32 mouse cellular contexts compared by ENCODE assay signal in genomic region chr1:194437301-194437700, GRCm38 (mm10).
DNase-seq lines count a peak whose midpoint lies in the region; ATAC-seq and TF ChIP-seq lines count a peak whose summit lies in the region.
"Had no signal": no experiment of that assay in that cellular context is flagged by ENCODE, and none has a peak within 500 bp of the region (broad histone marks: within the 10 kb centered on the region; RNA-seq: fewer than 3 reads in every experiment).

No protein-coding gene starts in this region.

- no peak for TF ChIP-seq POLR2A in CH12.LX (IDR thresholded peaks at IDR 0.05; ENCODE audit: low read depth, low read length)

- no peak overlapping the region for H3K4me3 ChIP-seq in forebrain, embryonic 15.5 days
- H3K4me3 ChIP-seq in forebrain, embryonic 10.5 days = no peak overlapping the region
- H3K4me3 ChIP-seq in CH12.LX (replicated peaks in 1 of 3; ENCODE audit: low read depth in 2 of 3, low read length in 2 of 3, poor library complexity in 1 of 3) = no peak overlapping the region
- no peak overlapping the region for H3K4me3 ChIP-seq in liver, embryonic 15.5 days (replicated peaks)
- H3K4me3 ChIP-seq: embryonic facial prominence, embryonic 10.5 days; embryonic facial prominence, embryonic 15.5 days; forebrain, embryonic 13.5 days; heart, embryonic 10.5 days; heart, embryonic 15.5 days; hindbrain, embryonic 12.5 days; intestine, embryonic 15.5 days; limb, embryonic 12.5 days; midbrain, embryonic 13.5 days; neural tube, embryonic 13.5 days had no signal

- TF ChIP-seq RAD21 in CH12.LX (IDR thresholded peaks at IDR 0.05; ENCODE audit: low read depth, low read length) = no peak

- H3K36me3 ChIP-seq in forebrain, embryonic 15.5 days = no peaks in the 10 kb centered on the region
- H3K36me3 ChIP-seq in forebrain, embryonic 10.5 days (replicated peaks) = no peaks in the 10 kb centered on the region
- H3K36me3 ChIP-seq in CH12.LX (replicated peaks in 1 of 2; ENCODE audit: control insufficient read depth in 1 of 2, insufficient read depth in 1 of 2, low read length in 1 of 2) = no peaks in the 10 kb centered on the region
- H3K36me3 ChIP-seq in liver, embryonic 15.5 days (replicated peaks) = no peaks in the 10 kb centered on the region
- H3K36me3 ChIP-seq: embryonic facial prominence, embryonic 10.5 days; embryonic facial prominence, embryonic 15.5 days; G1E; heart, embryonic 10.5 days; heart, embryonic 15.5 days; hindbrain, embryonic 12.5 days; intestine, embryonic 15.5 days; limb, embryonic 12.5 days; midbrain, embryonic 13.5 days; neural tube, embryonic 13.5 days had no signal

- in situ Hi-C loops in CH12.LX (cut with MboI; ENCODE audit: low pct_ligation_motif_present, low pct_unique_long_range_greater_than_20kb, low sequenced_read_pairs) = no loop called here

- H3K9me3 ChIP-seq in forebrain, embryonic 15.5 days = no peaks in the 10 kb centered on the region
- H3K9me3 ChIP-seq in forebrain, embryonic 10.5 days = no peaks in the 10 kb centered on the region
- no peaks in the 10 kb centered on the region for H3K9me3 ChIP-seq in CH12.LX (replicated peaks; ENCODE audit: low read length)
- H3K9me3 ChIP-seq in liver, embryonic 15.5 days (replicated peaks) = no peaks in the 10 kb centered on the region
- H3K9me3 ChIP-seq: embryonic facial prominence, embryonic 10.5 days; embryonic facial prominence, embryonic 15.5 days; forebrain, embryonic 13.5 days; G1E; heart, embryonic 10.5 days; heart, embryonic 15.5 days; hindbrain, embryonic 12.5 days; intestine, embryonic 15.5 days; limb, embryonic 12.5 days; midbrain, embryonic 13.5 days; neural tube, embryonic 13.5 days had no signal

- no peaks in the 10 kb centered on the region for H3K79me2 ChIP-seq in CH12.LX (replicated peaks; ENCODE audit: control insufficient read depth, extremely low read depth, insufficient read depth, poor library complexity, severe bottlenecking)

- no peak for ATAC-seq in forebrain, embryonic 15.5 days (replicated peaks)
- peak; percentile 44; the same call in 1 of the 2 replicates for ATAC-seq in liver, embryonic 15.5 days (ENCODE audit: insufficient read depth)
- ATAC-seq: forebrain, embryonic 13.5 days; hindbrain, postnatal 0 days; intestine, embryonic 15.5 days; midbrain, embryonic 13.5 days had no signal

- peaks cover 4% of the 10 kb centered on the region for H3K4me1 ChIP-seq in forebrain, embryonic 15.5 days
- 0 out of 2 replicates have a peak, but pooled peaks cover 4% of the 10 kb centered on the region for H3K4me1 ChIP-seq in forebrain, embryonic 10.5 days
- H3K4me1 ChIP-seq in CH12.LX (ENCODE audit: control insufficient read depth in 1 of 2, insufficient read depth in 2 of 2) = peaks cover 0 to 10% of the 10 kb centered on the region in 2 experiments; a peak in 2 of 4 replicates
- no peaks in the 10 kb centered on the region for H3K4me1 ChIP-seq in liver, embryonic 15.5 days (replicated peaks)
- H3K4me1 ChIP-seq: embryonic facial prominence, embryonic 15.5 days; heart, embryonic 10.5 days; heart, embryonic 15.5 days; hindbrain, embryonic 12.5 days; intestine, embryonic 15.5 days; limb, embryonic 12.5 days; midbrain, embryonic 13.5 days had no signal

- no peak for TF ChIP-seq CTCF in CH12.LX (conservative IDR thresholded peaks at IDR 0.05 in 1 of 2, IDR thresholded peaks at IDR 0.05 in 1 of 2; ENCODE audit: low read depth in 2 of 2, low read length in 2 of 2)

- no peak overlapping the region for H3K9ac ChIP-seq in forebrain, embryonic 15.5 days (replicated peaks)
- H3K9ac ChIP-seq in CH12.LX (ENCODE audit: insufficient read depth, low read depth) = no peak overlapping the region
- no peak overlapping the region for H3K9ac ChIP-seq in liver, embryonic 15.5 days
- H3K9ac ChIP-seq: embryonic facial prominence, embryonic 15.5 days; forebrain, embryonic 13.5 days; heart, embryonic 15.5 days; hindbrain, embryonic 12.5 days; intestine, embryonic 15.5 days; limb, embryonic 12.5 days; midbrain, embryonic 13.5 days; neural tube, embryonic 13.5 days had no signal

- TF ChIP-seq EP300 in CH12.LX (IDR thresholded peaks at IDR 0.05; ENCODE audit: low read length) = no peak

- H3K27me3 ChIP-seq in forebrain, embryonic 15.5 days = no peaks in the 10 kb centered on the region
- no peaks in the 10 kb centered on the region for H3K27me3 ChIP-seq in forebrain, embryonic 10.5 days (ENCODE audit: poor library complexity, severe bottlenecking)
- H3K27me3 ChIP-seq in CH12.LX (replicated peaks) = no peaks in the 10 kb centered on the region
- no peaks in the 10 kb centered on the region for H3K27me3 ChIP-seq in liver, embryonic 15.5 days
- H3K27me3 ChIP-seq: embryonic facial prominence, embryonic 15.5 days; forebrain, embryonic 13.5 days; heart, embryonic 15.5 days; hindbrain, embryonic 12.5 days; intestine, embryonic 15.5 days; limb, embryonic 12.5 days; midbrain, embryonic 13.5 days; neural tube, embryonic 13.5 days had no signal

- DNase-seq in forebrain, embryonic 10.5 days (ENCODE audit: extremely low spot score, low spot score) = no peak
- DNase-seq in CH12.LX (ENCODE audit: extremely low read depth) = peak; percentile 11
- DNase-seq in kidney, postnatal 10 days = peak; percentile 21
- no peak for DNase-seq in frontal cortex, postnatal 14 days (ENCODE audit: low spot score in 2 of 2)
- DNase-seq in left cerebral cortex, adult 9 months (ENCODE audit: low spot score in 2 of 2) = no peak
- DNase-seq in adrenal gland, adult 8-10 months = no peak
- DNase-seq: adrenal gland, postnatal 14 days; cerebellum, adult 18-20 months; cerebellum, postnatal 10 days; gastrocnemius, postnatal 25 days; heart, adult 11 months; lung, adult 18-20 months; lung, postnatal 10 days; right cerebral cortex, postnatal 4 days; thymus, adult 2 months; thymus, postnatal 36 days had no signal

- WGBS in forebrain, embryonic 15.5 days = 77% methylated on average over 5 of the region's 5 CpGs
- 77% methylated on average over 5 of the region's 5 CpGs for WGBS in forebrain, embryonic 10.5 days
- WGBS in liver, embryonic 15.5 days (ENCODE audit: insufficient replicate concordance) = 35% methylated on average over 5 of the region's 5 CpGs

- H3K27ac ChIP-seq in forebrain, embryonic 15.5 days (replicated peaks) = 0 out of 2 replicates have a peak overlapping the region, but pooled peaks have one; percentile 4
- no peak overlapping the region for H3K27ac ChIP-seq in forebrain, embryonic 10.5 days
- H3K27ac ChIP-seq in CH12.LX (ENCODE audit: insufficient read depth, low read depth) = no peak overlapping the region
- no peak overlapping the region for H3K27ac ChIP-seq in liver, embryonic 15.5 days (replicated peaks)
- H3K27ac ChIP-seq: embryonic facial prominence, embryonic 10.5 days; embryonic facial prominence, embryonic 15.5 days; forebrain, embryonic 13.5 days; heart, embryonic 10.5 days; heart, embryonic 15.5 days; hindbrain, embryonic 12.5 days; hindbrain, postnatal 0 days; intestine, embryonic 15.5 days; limb, embryonic 12.5 days; macrophage; midbrain, embryonic 13.5 days; neural tube, embryonic 13.5 days; stomach, postnatal 0 days had no signal

- no peak overlapping the region for H3K4me2 ChIP-seq in forebrain, embryonic 15.5 days (replicated peaks)
- no peak overlapping the region for H3K4me2 ChIP-seq in CH12.LX (ENCODE audit: insufficient read depth, low read depth, poor library complexity, severe bottlenecking)
- H3K4me2 ChIP-seq in liver, embryonic 15.5 days = no peak overlapping the region
- H3K4me2 ChIP-seq: embryonic facial prominence, embryonic 15.5 days; forebrain, embryonic 13.5 days; heart, embryonic 15.5 days; hindbrain, embryonic 12.5 days; intestine, embryonic 15.5 days; limb, embryonic 12.5 days; midbrain, embryonic 13.5 days; neural tube, embryonic 13.5 days had no signal

- dilution Hi-C loops in CH12.LX (cut with MboI; ENCODE audit: extremely low pct_ligation_motif_present, extremely low pct_unique_long_range_greater_than_20kb, low sequenced_read_pairs) = no loop called here

TF ChIP-seq in CH12.LX, 34 proteins besides CTCF, POLR2A, EP300 and RAD21:
- TF ChIP-seq E2F4 (IDR thresholded peaks at IDR 0.05; ENCODE audit: insufficient replicate concordance, low read depth, low read length) (no peak), JUND (conservative IDR thresholded peaks at IDR 0.05; ENCODE audit: low read depth, low read length) (no peak), BHLHE40 (IDR thresholded peaks at IDR 0.05; ENCODE audit: low read depth, low read length) (no peak), SIN3A (IDR thresholded peaks at IDR 0.05; ENCODE audit: low read length) (no peak), ZNF384 (IDR thresholded peaks at IDR 0.05; ENCODE audit: low read depth, low read length) (no peak), POLR2AphosphoS2 (IDR thresholded peaks at IDR 0.05; ENCODE audit: low read depth, low read length) (no peak), NRF1 (IDR thresholded peaks at IDR 0.05; ENCODE audit: low read depth, low read length) (no peak), IRF4 (IDR thresholded peaks at IDR 0.05; ENCODE audit: low read depth, low read length) (no peak), KAT2A (IDR thresholded peaks at IDR 0.05; ENCODE audit: insufficient replicate concordance, low read length) (no peak), TCF12 (IDR thresholded peaks at IDR 0.05; ENCODE audit: low read depth, low read length) (no peak), MXI1 (IDR thresholded peaks at IDR 0.05; ENCODE audit: low read depth, low read length) (no peak), MYC (IDR thresholded peaks at IDR 0.05; ENCODE audit: low read depth, low read length) (no peak), JUN (IDR thresholded peaks at IDR 0.05; ENCODE audit: insufficient read depth, low read depth, low read length) (no peak), ZC3H11A (IDR thresholded peaks at IDR 0.05; ENCODE audit: low read depth, low read length) (no peak), RCOR1 (conservative IDR thresholded peaks at IDR 0.05; ENCODE audit: low read depth, low read length) (no peak), PAX5 (IDR thresholded peaks at IDR 0.05; ENCODE audit: low read length) (no peak), USF2 (conservative IDR thresholded peaks at IDR 0.05; ENCODE audit: low read depth, low read length) (no peak), MAX (IDR thresholded peaks at IDR 0.05; ENCODE audit: low read length) (no peak), MAZ (IDR thresholded peaks at IDR 0.05; ENCODE audit: low read depth, low read length) (no peak), ELF1 (IDR thresholded peaks at IDR 0.05; ENCODE audit: low read depth, low read length) (no peak)

Comparison
In these comparisons a context has a peak if more than half of its experiments do, and no peak if none do; other contexts are left out.
1. DNase-seq: peak in CH12.LX (single experiment) and kidney, postnatal 10 days (single experiment); none in forebrain, embryonic 10.5 days (single experiment), frontal cortex, postnatal 14 days (0 of 2), left cerebral cortex, adult 9 months (0 of 2) and adrenal gland, adult 8-10 months (single experiment).